Mouse (Mus musculus) urinary bladder, postnatal 25 days (tissue): ENCODE measurements around the gene Taf12.
A peak's percentile ranks its signal among the peaks of the same experiment; 100 is the strongest.

ENCODE experiments used
- DNase-seq: peaks from one replicate; pipeline ENCODE4 v3.0.0; 2022; ENCODE audit warnings: low spot score

The Taf12 gene

DNA sequence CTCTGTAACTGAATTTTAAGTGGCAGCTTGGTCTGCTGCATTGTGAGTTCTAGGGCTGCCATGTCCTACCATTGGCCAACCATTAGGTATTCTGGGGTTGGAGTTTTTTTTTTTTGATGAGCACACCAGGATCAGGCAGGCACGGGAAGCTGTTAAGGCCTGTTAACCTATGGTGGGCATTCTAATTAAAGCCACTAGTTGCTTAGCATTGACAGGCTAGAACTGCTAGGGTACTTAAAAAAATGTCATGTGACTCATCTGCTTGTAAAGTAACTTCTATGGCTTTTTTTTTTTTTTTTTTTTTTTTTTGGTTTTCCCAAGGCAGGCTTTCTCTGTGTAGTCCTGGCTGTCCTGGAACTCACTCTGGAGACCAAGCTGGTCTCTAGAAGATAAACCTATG, 37.0 kb downstream of the Taf12 start:
- DNase-seq, result no peak

DNA sequence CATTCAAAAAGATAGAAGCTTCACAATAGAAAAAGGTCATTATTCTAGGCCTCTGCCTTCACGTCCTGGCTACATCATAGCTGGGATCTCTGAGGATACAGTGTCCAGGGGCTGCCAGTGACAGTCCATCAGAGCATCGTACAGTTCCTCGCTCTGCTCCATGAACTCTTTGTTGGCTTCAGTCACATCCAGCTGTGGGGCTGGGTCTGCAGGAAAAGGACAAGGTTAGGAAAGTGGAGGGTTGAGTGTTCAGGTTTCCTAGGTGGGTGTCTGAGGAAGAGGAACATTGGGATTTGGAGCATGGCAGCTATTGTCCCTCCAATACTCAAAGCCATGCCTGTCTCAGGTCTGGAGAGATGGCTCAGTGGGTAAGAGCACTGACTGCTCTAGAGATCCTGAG, 37.6 kb downstream of the Taf12 start:
- no peak for DNase-seq

DNA sequence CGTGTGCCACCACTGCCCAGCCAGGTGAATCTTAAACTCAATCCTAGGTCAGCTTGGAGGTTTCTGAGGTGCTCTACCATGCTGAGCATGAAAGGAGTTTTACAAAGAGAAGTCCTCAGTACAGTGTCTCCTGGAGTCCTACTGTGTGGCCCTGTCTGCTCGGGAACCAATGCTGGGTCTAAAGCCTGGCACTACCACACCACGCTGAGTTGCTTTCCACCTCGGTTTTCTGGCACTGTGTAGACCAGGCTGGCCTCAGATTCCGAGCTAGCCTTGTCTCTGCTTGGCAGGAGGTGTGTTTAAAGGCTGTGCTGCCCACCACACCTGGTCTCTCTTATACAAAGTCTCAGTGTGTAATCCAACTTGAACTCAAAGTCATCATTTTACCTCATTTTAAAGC, 38.5 kb downstream of the Taf12 start:
- no peak for DNase-seq

DNA sequence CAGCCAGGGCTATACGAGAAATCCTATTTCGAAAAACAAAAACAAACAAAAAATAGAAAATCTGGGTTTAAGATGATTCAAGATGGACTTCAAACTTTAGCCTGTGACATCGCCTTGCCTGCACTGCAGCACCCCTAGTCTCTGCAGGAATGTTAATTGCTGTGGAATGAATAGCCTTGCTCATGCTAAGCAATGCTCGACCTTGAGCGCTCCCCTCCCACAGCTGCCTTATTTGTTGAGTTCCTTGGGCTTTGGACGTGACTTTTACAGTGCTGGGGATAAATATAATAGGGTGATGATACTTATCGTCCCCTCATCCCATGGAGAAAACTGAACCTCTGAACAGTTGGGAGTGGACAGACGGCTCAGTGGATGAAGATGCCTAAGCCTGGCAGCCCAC, 41.5 kb downstream of the Taf12 start:
- no peak for DNase-seq

DNA sequence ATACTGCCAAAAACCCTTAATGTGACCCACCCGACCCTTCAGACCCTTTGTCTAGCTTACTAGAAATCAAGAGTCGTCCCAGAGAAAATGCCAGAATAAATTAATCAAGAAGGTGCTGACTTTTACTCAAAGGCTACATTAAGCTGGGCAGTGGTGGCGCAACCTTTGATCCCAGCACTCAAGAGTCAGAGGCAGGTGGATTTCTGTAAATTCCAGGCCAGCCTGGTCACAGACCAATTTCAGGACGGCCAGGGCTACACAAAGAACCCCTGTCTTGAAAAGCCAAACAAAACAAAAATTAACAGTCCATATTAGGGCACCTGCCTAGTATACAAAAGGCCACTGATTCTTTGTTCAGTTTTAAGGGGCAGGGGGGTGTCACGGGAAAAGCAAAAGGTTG, 52.3 kb downstream of the Taf12 start:
- no peak for DNase-seq

DNA sequence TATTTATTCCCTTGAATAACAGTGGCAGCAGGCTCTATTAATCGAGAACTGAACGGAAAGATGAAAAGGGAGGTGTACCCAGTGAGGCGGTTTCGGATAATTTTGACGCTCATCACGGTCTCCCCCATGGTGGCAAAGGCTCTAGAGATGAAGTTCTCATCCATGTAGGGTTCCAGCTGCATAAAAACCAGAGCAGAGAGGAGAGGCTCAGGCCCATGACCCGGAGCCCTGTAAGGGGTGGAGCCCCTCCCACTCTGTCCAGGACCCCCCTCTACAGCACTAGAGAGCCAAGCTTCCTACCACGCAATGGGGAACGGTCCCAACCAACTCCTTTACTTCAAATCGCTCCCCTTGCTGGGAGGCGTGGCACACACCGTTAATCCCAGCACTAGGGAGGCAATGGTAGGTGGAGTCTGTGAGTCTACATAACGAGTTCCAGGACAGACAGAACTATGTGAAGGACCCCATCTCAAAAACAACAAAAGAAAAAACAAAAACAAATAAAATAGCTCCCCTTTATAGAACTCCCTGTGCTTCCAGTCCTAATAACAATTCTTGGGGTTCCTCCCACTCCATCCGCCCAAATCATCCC, 54.3 kb downstream of the Taf12 start:
- no peak for DNase-seq

DNA sequence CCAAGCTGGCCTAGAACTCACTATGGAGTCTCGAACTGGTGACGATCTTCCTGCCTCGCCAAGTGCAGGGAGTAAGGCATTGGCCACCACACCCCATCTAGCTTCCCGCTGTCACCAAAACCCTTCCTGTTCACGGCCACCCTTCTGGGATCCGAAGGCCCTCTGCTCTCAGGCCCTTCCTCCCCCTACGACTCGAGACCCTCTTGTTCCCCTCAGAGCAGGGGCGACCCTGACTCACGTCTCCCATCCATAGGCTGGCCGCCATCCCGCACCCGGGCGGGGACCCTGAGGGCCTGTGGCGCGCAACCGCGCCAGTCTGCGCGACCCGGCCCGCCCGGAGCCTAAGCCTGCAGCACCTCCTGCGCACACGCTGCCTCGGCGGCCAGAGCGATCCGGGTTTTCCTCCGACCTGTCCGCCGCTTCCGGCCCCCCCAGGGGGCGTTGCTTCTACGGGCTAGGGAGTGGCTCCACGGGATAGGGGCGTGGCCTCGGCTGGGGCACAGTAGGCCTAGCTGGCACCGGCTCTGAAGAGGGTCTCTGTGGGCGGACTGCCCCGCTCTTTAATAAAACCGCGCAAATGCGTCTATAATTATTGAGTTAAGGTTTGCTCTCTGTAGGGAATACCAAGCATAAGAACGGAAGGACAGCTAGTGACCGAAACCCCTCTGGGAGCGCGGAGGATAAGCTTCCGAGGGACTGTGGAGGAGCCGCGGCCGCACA, 55.1 kb downstream of the Taf12 start, which contains the start of gene Trnau1ap:
Trnau1ap (minus strand) TSS at position 424 of the 720 bp plus-strand sequence.
- peak; percentile 86 for DNase-seq

DNA sequence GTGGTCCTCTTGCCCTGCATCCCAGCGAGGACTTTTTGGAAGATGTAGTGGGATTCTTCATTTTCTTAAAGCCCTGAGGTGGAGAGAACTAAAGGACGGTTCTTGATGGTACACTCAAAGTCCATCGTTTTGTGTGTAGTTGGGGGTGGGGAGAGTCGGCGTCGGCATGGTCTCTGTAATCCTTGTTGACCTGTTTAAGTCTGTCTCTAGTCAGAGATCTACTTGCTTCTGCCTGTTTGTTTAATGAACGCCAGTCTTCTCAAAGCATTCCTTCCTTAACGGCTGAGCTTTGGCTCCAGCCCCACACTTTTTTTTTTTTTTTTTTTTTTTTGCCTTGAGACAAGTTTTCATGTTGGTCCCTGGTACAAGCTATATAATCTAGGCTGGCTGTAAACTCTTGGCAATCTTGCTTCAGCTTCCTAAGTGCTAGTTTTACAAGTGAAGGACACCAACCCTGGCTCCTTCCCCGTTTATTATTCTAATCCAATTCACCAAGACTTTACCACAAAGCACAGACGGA, 55.7 kb downstream of the Taf12 start:
- DNase-seq, result no peak

DNA sequence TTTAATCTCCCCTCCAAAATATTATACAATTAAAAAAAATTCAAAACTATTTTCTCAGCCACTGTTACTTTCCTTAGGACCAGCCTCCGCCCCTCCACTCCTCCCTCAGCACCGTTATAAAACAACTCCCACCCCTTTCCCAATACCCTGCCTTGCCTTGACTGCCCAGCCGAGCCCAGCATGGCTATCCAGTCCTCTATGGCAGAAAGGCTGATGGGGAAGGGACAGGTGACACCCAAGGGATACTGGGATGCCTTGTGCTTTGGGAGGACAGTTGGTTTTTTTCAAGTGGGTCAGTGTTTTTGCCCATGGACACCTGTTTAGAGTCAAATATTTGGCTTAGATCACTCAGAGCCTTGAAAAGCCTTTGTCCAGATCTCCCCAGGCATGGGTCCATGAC, 57.8 kb downstream of the Taf12 start:
- DNase-seq, result no peak

DNA sequence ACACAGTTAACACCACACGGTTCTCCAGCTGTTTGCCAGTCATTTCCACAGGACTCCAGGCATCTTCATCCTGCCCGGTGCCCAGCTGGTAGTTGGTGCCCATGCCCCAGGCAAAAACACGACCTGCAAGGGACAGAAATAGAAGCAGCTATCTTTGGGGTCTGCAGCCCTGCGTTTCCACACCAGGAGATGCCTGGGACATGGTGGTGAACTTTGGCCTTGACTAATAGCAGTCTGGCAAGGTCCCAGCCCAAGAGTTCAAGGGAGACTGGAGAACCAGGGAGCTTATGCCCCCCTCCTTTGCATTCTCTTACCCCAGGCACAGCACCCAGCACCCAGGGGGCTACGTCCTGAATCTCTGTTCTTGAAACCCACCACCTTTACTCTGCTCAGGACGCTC, 58.7 kb downstream of the Taf12 start:
- no peak for DNase-seq

DNA sequence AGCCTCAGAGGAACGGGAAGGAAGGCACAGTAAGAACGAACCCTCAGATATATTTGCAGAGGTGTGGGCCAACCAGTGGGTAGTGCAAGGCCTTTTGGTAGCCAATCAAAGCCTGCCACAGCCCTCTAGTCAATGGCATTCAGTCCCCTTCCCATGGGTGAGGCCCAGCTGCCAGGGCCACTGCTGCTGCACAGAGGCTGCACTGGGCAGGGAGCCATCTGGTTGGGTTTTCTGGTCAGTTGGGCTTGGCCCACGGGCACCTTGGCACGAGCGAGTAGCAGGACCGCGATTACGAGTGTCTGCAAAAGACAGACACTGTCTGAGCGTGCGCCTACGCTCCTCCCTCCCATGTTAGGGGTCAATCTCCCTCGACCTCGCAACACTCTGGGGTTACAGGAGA, 64.8 kb downstream of the Taf12 start:
- DNase-seq, result no peak

DNA sequence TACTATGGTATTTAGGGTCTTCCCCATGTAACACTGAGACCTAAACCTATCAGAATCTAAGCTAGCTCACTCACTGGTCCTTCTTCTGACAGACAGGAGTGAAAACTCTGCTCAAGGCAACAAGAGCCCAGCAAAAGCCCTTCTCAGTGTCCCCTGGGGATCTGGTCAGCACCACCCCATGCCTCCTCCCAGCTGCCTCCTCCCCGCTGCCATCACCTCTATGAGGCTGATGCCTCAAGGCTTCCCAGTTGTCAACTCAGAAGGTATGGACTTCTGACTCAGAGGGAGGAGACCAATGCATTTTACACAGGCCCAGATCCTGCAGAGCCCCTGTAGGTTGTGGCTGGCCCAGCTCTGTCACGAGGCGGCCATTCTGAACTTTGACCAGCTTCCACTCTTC, 67.3 kb downstream of the Taf12 start:
- no peak for DNase-seq

DNA sequence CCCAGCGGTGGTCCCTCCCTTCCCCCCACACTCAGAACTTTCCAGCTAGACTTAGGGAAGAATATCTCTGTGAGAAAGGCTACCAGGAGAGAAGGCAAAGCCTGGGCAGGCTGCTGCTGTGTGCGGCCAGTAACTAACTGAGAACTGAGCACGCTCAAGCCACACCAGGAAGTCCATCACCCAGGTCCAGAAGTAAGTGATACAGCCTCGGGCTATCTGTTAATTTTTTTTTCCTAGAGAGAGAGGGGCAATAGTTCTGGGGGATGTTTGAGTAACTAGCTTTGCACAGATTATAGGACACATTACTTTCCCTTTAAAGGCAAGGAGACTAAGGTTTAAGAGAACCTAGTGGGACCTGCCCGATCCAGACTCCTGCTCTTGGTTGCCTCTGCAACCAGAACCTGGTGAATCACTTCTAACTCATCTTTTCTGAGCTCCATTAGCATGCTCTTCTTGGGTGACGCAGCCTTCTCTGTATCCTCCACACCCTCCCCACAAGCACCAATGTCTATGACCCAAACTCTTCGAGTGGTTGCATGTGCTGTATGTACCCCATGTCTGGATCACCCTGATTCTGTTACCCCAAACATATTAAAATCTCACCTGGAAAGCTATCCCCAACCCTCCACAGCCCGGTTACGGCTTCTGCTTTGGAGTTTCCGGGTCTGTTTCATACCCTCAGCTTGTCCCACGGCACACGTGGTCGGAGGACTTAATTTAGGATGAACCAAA, 70.4 kb downstream of the Taf12 start:
- DNase-seq, result no peak
